Mouse (Mus musculus) intestine, postnatal 0 days (tissue): ENCODE measurements around the gene Habp2. TPM values are rescaled to one million over a fixed set of nuclear protein-coding genes. Genes with fewer than 3 reads are reported as not detected.

Source experiments
- ATAC-seq: fragments of 200-750 bp; cut with Nextera tagmentation; 2 replicates; pipeline ENCODE4 v1.8.0; 2017; ENCODE audit warnings: mild to moderate bottlenecking, moderate TSS enrichment, moderate library complexity
- H3K27ac ChIP-seq: fragments of 300-500 bp; sonication (generic); 2 replicates; pipeline ENCODE4 v1.5.1; 2014; ENCODE audit warnings: mild to moderate bottlenecking, low read depth, low read length, moderate library complexity
- H3K27me3 ChIP-seq: fragments of 300-500 bp; sonication (generic); replicated peaks from 2 replicates; pipeline ENCODE4 v1.6.1; 2014; ENCODE audit warnings: low read length, mixed read lengths; ENCODE audit not compliant: control insufficient read depth, insufficient read depth
- H3K36me3 ChIP-seq: fragments of 300-500 bp; sonication (generic); 2 replicates; pipeline ENCODE4 v1.6.1; 2014; ENCODE audit warnings: mild to moderate bottlenecking, moderate library complexity; ENCODE audit not compliant: control insufficient read depth, insufficient read depth
- H3K4me1 ChIP-seq: fragments of 300-500 bp; sonication (generic); replicated peaks from 2 replicates; pipeline ENCODE4 v1.6.1; 2014; ENCODE audit warnings: antibody characterized with exemption, low read length, mixed read lengths; ENCODE audit not compliant: control insufficient read depth, insufficient read depth
- H3K4me2 ChIP-seq: fragments of 300-500 bp; sonication (generic); replicated peaks from 2 replicates; pipeline ENCODE4 v1.6.1; 2014; ENCODE audit warnings: low read depth, mild to moderate bottlenecking, moderate library complexity
- H3K4me3 ChIP-seq: fragments of 300-500 bp; sonication (generic); 2 replicates; pipeline ENCODE4 v1.5.1; 2014; ENCODE audit warnings: low read depth, low read length
- H3K9ac ChIP-seq: fragments of 300-500 bp; sonication (generic); 2 replicates; pipeline ENCODE4 v1.6.1; 2014; ENCODE audit warnings: mild to moderate bottlenecking, low read depth, low read length
- H3K9me3 ChIP-seq: fragments of 300-500 bp; sonication (generic); 2 replicates; pipeline ENCODE4 v1.6.1; 2016; ENCODE audit warnings: mixed run types; ENCODE audit not compliant: control insufficient read depth
- CTCF ChIP-seq: sonication (generic); IDR thresholded peaks from 2 replicates; pipeline ENCODE4 v1.5.1; 2016; ENCODE audit warnings: low read depth, mild to moderate bottlenecking, control low read depth, antibody characterized with exemption, moderate library complexity
- WGBS: fragments of 180-500 bp; shearing (Covaris S2); extraction: QIAGEN DNeasy Blood & Tissue Kit; methylation state at CpG from one replicate; pipeline ENCODE4 v1.1.7; 2014; 5-methylcytosine and 5-hydroxymethylcytosine counted together
- polyA plus RNA-seq: library from polyadenylated mRNA; unstranded; fragments of >200 nt; fragmentation: Nextera tagmentation; extraction: Ambion mirVana; gene quantifications from 2 replicates; pipeline ENCODE4 v1.2.1, GENCODE M21; 2015

Gene Habp2
- polyA plus RNA-seq, 1 experiment from 2014 or later: 1.1 TPM

- WGBS: 56% methylated on average over 3 of the region's 3 CpGs
- no peak overlapping the region for H3K4me3 ChIP-seq
- no peaks in the 10 kb centered on the region for H3K36me3 ChIP-seq
- H3K4me1 ChIP-seq: 0 out of 2 replicates have a peak, but pooled peaks cover 3% of the 10 kb centered on the region
- H3K9me3 ChIP-seq: no peaks in the 10 kb centered on the region
- H3K27me3 ChIP-seq: no peaks in the 10 kb centered on the region
- no peak for ATAC-seq
- peak; percentile 71 for TF ChIP-seq CTCF
- H3K27ac ChIP-seq: no peak overlapping the region
- no peak overlapping the region for H3K4me2 ChIP-seq
- H3K9ac ChIP-seq: no peak overlapping the region
These were observed 9.7 kb upstream of the Habp2 start for GRCm38 (mm10) chr19:56277140-56277804.

GRCm38 (mm10) chr19:56277951-56278350, 9.0 kb upstream of the Habp2 start:
- ATAC-seq: peak; percentile 83
- Histone ChIP-seq H3K27me3 (no peaks in the 10 kb centered on the region), H3K4me3 (no peak overlapping the region), H3K9ac (no peak overlapping the region), H3K4me1 (0 out of 2 replicates have a peak, but pooled peaks cover 3% of the 10 kb centered on the region), H3K27ac (no peak overlapping the region), H3K4me2 (no peak overlapping the region), H3K36me3 (no peaks in the 10 kb centered on the region), H3K9me3 (no peaks in the 10 kb centered on the region)
- TF ChIP-seq CTCF: no peak; the same call in 1 of the 2 replicates
- WGBS: 39% methylated on average over 4 of the region's 4 CpGs

- Histone ChIP-seq H3K27me3 (no peaks in the 10 kb centered on the region), H3K9me3 (no peaks in the 10 kb centered on the region), H3K27ac (no peak overlapping the region), H3K4me2 (no peak overlapping the region), H3K36me3 (no peaks in the 10 kb centered on the region), H3K4me3 (no peak overlapping the region), H3K9ac (no peak overlapping the region), H3K4me1 (0 out of 2 replicates have a peak, but pooled peaks cover 3% of the 10 kb centered on the region)
- no peak for TF ChIP-seq CTCF
- ATAC-seq: peak; percentile 38; the same call in 1 of the 2 replicates
- 72% methylated on average over 11 of the region's 11 CpGs for WGBS
These were observed 8.6 kb upstream of the Habp2 start for GRCm38 (mm10) chr19:56278366-56278765.

GRCm38 (mm10) chr19:56285222-56285621, 1.7 kb upstream of the Habp2 start:
- no peak for TF ChIP-seq CTCF
- Histone ChIP-seq H3K27me3 (no peaks in the 10 kb centered on the region), H3K9me3 (no peaks in the 10 kb centered on the region), H3K9ac (no peak overlapping the region), H3K4me2 (no peak overlapping the region), H3K36me3 (no peaks in the 10 kb centered on the region), H3K27ac (no peak overlapping the region), H3K4me1 (no peaks in the 10 kb centered on the region), H3K4me3 (no peak overlapping the region)
- no peak for ATAC-seq
- 67% methylated on average over 4 of the region's 4 CpGs for WGBS

GRCm38 (mm10) chr19:56287580-56288367, 837 bp downstream of the Habp2 start:
- no peak overlapping the region for H3K27ac ChIP-seq
- WGBS: 44% methylated on average over 15 of the region's 15 CpGs
- no peak for TF ChIP-seq CTCF

GRCm38 (mm10) chr19:56288436-56288835, 1.5 kb downstream of the Habp2 start:
- Histone ChIP-seq H3K4me1 (no peaks in the 10 kb centered on the region), H3K9me3 (no peaks in the 10 kb centered on the region), H3K27ac (no peak overlapping the region), H3K9ac (no peak overlapping the region), H3K36me3 (no peaks in the 10 kb centered on the region), H3K27me3 (no peaks in the 10 kb centered on the region), H3K4me2 (no peak overlapping the region; the same call in 1 of the 2 replicates), H3K4me3 (no peak overlapping the region)
- 34% methylated on average over 4 of the region's 4 CpGs for WGBS
- no peak for ATAC-seq
- TF ChIP-seq CTCF: no peak

More at GRCm38 (mm10) chr19:56287580-56288367, 837 bp downstream of the Habp2 start:
- no peak overlapping the region for H3K4me2 ChIP-seq
- no peaks in the 10 kb centered on the region for H3K36me3 ChIP-seq
- no peaks in the 10 kb centered on the region for H3K4me1 ChIP-seq
- H3K9me3 ChIP-seq: no peaks in the 10 kb centered on the region
- H3K27me3 ChIP-seq: no peaks in the 10 kb centered on the region
- no peak overlapping the region for H3K9ac ChIP-seq
- no peak for ATAC-seq
- H3K4me3 ChIP-seq: no peak overlapping the region
